Comparison of ENCODE assay signal across 9 mouse cellular contexts in genomic region chr14:55884166-55884565, GRCm38 (mm10). TPM values are rescaled to one million over a fixed set of nuclear protein-coding genes. Genes with fewer than 3 reads are reported as not detected.
DNase-seq lines count a peak whose midpoint lies in the region; ATAC-seq and TF ChIP-seq lines count a peak whose summit lies in the region.
"Had no signal": no experiment of that assay in that cellular context is flagged by ENCODE, and none has a peak within 500 bp of the region (broad histone marks: within the 10 kb centered on the region; RNA-seq: fewer than 3 reads in every experiment).

Gene Cbln3, minus strand, starts transcription at chr14:55884392.

- H3K4me1 ChIP-seq in forebrain, embryonic 16.5 days (replicated peaks; ENCODE audit: control insufficient read depth, insufficient read depth, low read length), result peaks cover 21% of the 10 kb centered on the region
- peaks cover 30% of the 10 kb centered on the region for H3K4me1 ChIP-seq in hindbrain, embryonic 13.5 days (replicated peaks)
- H3K4me1 ChIP-seq in liver, embryonic 11.5 days (replicated peaks; ENCODE audit: control insufficient read depth, insufficient read depth, low read length), result peaks cover 37% of the 10 kb centered on the region
- H3K4me1 ChIP-seq in midbrain, postnatal 0 days (ENCODE audit: insufficient read depth, low read length), result peaks cover 4% of the 10 kb centered on the region

- H3K9me3 ChIP-seq in forebrain, embryonic 16.5 days (ENCODE audit: control insufficient read depth, low read length), result no peaks in the 10 kb centered on the region
- H3K9me3 ChIP-seq in hindbrain, embryonic 13.5 days, result no peaks in the 10 kb centered on the region
- H3K9me3 ChIP-seq in liver, embryonic 11.5 days (ENCODE audit: control insufficient read depth, low read length), result no peaks in the 10 kb centered on the region
- no peaks in the 10 kb centered on the region for H3K9me3 ChIP-seq in midbrain, postnatal 0 days (ENCODE audit: low read length)

- peak within 1 kb of the TSS; percentile 89 for H3K27ac ChIP-seq in left cerebral cortex, adult 2 months
- H3K27ac ChIP-seq in forebrain, embryonic 16.5 days (ENCODE audit: low read length), result peak within 1 kb of the TSS; percentile 61
- peak within 1 kb of the TSS; percentile 83 for H3K27ac ChIP-seq in hindbrain, embryonic 13.5 days
- peak within 1 kb of the TSS; percentile 80 for H3K27ac ChIP-seq in liver, embryonic 11.5 days (ENCODE audit: low read depth, low read length)
- H3K27ac ChIP-seq in midbrain, postnatal 0 days (ENCODE audit: low read depth, low read length), result peak within 1 kb of the TSS; percentile 60

- H3K27me3 ChIP-seq in forebrain, embryonic 16.5 days (replicated peaks; ENCODE audit: control insufficient read depth, insufficient read depth, low read length), result no peaks in the 10 kb centered on the region
- H3K27me3 ChIP-seq in hindbrain, embryonic 13.5 days, result 0 out of 2 replicates have a peak, but pooled peaks cover 4% of the 10 kb centered on the region
- no peaks in the 10 kb centered on the region for H3K27me3 ChIP-seq in liver, embryonic 11.5 days (replicated peaks; ENCODE audit: control insufficient read depth, insufficient read depth, low read length)
- H3K27me3 ChIP-seq in midbrain, postnatal 0 days (ENCODE audit: insufficient read depth, low read length), result no peaks in the 10 kb centered on the region
- H3K27me3 ChIP-seq: Patski had no signal

- 26% methylated on average over 4 of the region's 4 CpGs for WGBS in forebrain, embryonic 16.5 days
- WGBS in hindbrain, embryonic 13.5 days, result 37% methylated on average over 4 of the region's 4 CpGs
- WGBS in liver, embryonic 11.5 days, result 40% methylated on average over 4 of the region's 4 CpGs
- 31% methylated on average over 4 of the region's 4 CpGs for WGBS in midbrain, postnatal 0 days

- peak; percentile 16 for ATAC-seq in forebrain, embryonic 16.5 days
- ATAC-seq in hindbrain, embryonic 13.5 days (ENCODE audit: low FRiP score), result peak; percentile 58
- ATAC-seq in liver, embryonic 11.5 days (replicated peaks; ENCODE audit: low FRiP score), result no peak
- peak; percentile 28 for ATAC-seq in midbrain, postnatal 0 days (ENCODE audit: low FRiP score)

- peak within 1 kb of the TSS; percentile 88 for H3K4me2 ChIP-seq in forebrain, embryonic 16.5 days (ENCODE audit: low read length)
- peak within 1 kb of the TSS; percentile 70 for H3K4me2 ChIP-seq in hindbrain, embryonic 13.5 days
- H3K4me2 ChIP-seq in liver, embryonic 11.5 days, result peak within 1 kb of the TSS; percentile 85
- H3K4me2 ChIP-seq in midbrain, postnatal 0 days (ENCODE audit: low read depth, low read length, poor library complexity, severe bottlenecking), result peak within 1 kb of the TSS; percentile 86

- TF ChIP-seq CTCF in left cerebral cortex, adult 2 months (IDR thresholded peaks at IDR 0.05), result no peak
- no peak for TF ChIP-seq CTCF in midbrain, postnatal 0 days (IDR thresholded peaks at IDR 0.05)

- no peak for DNase-seq in left cerebral cortex, adult 2 months (ENCODE audit: extremely low spot score in 1 of 2, low spot score in 2 of 2)
- no peak for DNase-seq in left cerebral cortex, postnatal 14 days (ENCODE audit: low spot score in 2 of 2)
- peak; percentile 99 for DNase-seq in brain, adult 2 months (ENCODE audit: low read depth, low spot score)
- DNase-seq in liver, embryonic 11.5 days (ENCODE audit: low spot score), result no peak
- DNase-seq in midbrain, postnatal 0 days (ENCODE audit: low spot score), result peak; percentile 76
- DNase-seq in layer of hippocampus, adult 8-10 months (ENCODE audit: low spot score in 2 of 2), result no peak

- peak within 1 kb of the TSS; percentile 91 for H3K4me3 ChIP-seq in left cerebral cortex, adult 2 months
- peak within 1 kb of the TSS; percentile 92 for H3K4me3 ChIP-seq in forebrain, embryonic 16.5 days (replicated peaks; ENCODE audit: low read length)
- H3K4me3 ChIP-seq in hindbrain, embryonic 13.5 days, result peak within 1 kb of the TSS; percentile 80
- peak within 1 kb of the TSS; percentile 70 for H3K4me3 ChIP-seq in liver, embryonic 11.5 days (ENCODE audit: low read depth, low read length)
- peak within 1 kb of the TSS; percentile 86 for H3K4me3 ChIP-seq in midbrain, postnatal 0 days (ENCODE audit: low read depth, low read length)

- peak within 1 kb of the TSS; percentile 90 for H3K9ac ChIP-seq in forebrain, embryonic 16.5 days (replicated peaks; ENCODE audit: low read depth, low read length)
- H3K9ac ChIP-seq in hindbrain, embryonic 13.5 days, result peak within 1 kb of the TSS; percentile 84
- peak within 1 kb of the TSS; percentile 77 for H3K9ac ChIP-seq in liver, embryonic 11.5 days (ENCODE audit: low read depth, low read length)
- H3K9ac ChIP-seq in midbrain, postnatal 0 days (replicated peaks; ENCODE audit: low read length, poor library complexity, severe bottlenecking), result peak within 1 kb of the TSS; percentile 80

- intact Hi-C loops in left cerebral cortex, adult 2 months (cut with DNase I), result no loop called here
- intact Hi-C loops in left cerebral cortex, postnatal 14 days (cut with DNase I), result no loop called here

- peaks cover 3% of the 10 kb centered on the region; the same call in 1 of the 2 replicates for H3K36me3 ChIP-seq in forebrain, embryonic 16.5 days (ENCODE audit: control insufficient read depth, insufficient read depth)
- H3K36me3 ChIP-seq in hindbrain, embryonic 13.5 days, result peaks cover 26% of the 10 kb centered on the region
- peaks cover 25% of the 10 kb centered on the region for H3K36me3 ChIP-seq in liver, embryonic 11.5 days (ENCODE audit: control insufficient read depth, insufficient read depth, low read length)
- peaks cover 16% of the 10 kb centered on the region for H3K36me3 ChIP-seq in midbrain, postnatal 0 days (ENCODE audit: insufficient read depth, low read length)

RNA-seq across cellular contexts. Expression of gene Cbln3, which starts in this region (rescaled TPM):
- total RNA-seq in left cerebral cortex, adult 2 months (2021), result under 1 TPM; 0.20 to 0.26 TPM
- 1 to 10 TPM in 1 of 2 experiments, under 1 TPM in 1; 0.23 to 1.1 TPM for total RNA-seq in left cerebral cortex, postnatal 14 days (2021)
- 0.14 and 0.21 TPM in 2 replicates for polyA plus RNA-seq in forebrain, embryonic 16.5 days (2015; fragmentation: Nextera tagmentation; extraction: Ambion mirVana)
- 0.14 and 0.27 TPM in 2 replicates for polyA plus RNA-seq in hindbrain, embryonic 13.5 days (2015; fragmentation: Nextera tagmentation; extraction: Ambion mirVana)
- polyA plus RNA-seq in liver, embryonic 11.5 days (2014; fragmentation: Nextera tagmentation; extraction: Ambion mirVana), result 0.47 and 0.60 TPM in 2 replicates
- total RNA-seq in midbrain, postnatal 0 days (2014; rRNA removed), result 0.66 and 1.8 TPM in 2 replicates
- 0.43 and 0.54 TPM in 2 replicates for polyA plus RNA-seq in midbrain, postnatal 0 days (2015; fragmentation: Nextera tagmentation; extraction: Ambion mirVana)
- under 1 TPM; 0.20 to 0.43 (median 0.33) TPM for total RNA-seq in layer of hippocampus, adult 8-10 months (2022)

Comparison
In these comparisons a context has a peak if more than half of its experiments do, and no peak if none do; other contexts are left out.
1. Peak in ATAC-seq, H3K4me3 ChIP-seq, H3K27ac ChIP-seq, H3K9ac ChIP-seq and H3K4me2 ChIP-seq in forebrain, embryonic 16.5 days; RNA of the gene not detected or under 1 TPM.
2. Peak in ATAC-seq, H3K4me3 ChIP-seq, H3K27ac ChIP-seq, H3K9ac ChIP-seq and H3K4me2 ChIP-seq in hindbrain, embryonic 13.5 days; RNA of the gene not detected or under 1 TPM.
3. DNase-seq: peak in brain, adult 2 months (single experiment) and midbrain, postnatal 0 days (single experiment); none in left cerebral cortex, adult 2 months (0 of 2), left cerebral cortex, postnatal 14 days (0 of 2), liver, embryonic 11.5 days (single experiment) and layer of hippocampus, adult 8-10 months (0 of 2).
4. Peak in every context shown above with its lines, with median percentiles within 50 percentile points of each other: H3K27ac ChIP-seq, H3K4me3 ChIP-seq, H3K4me2 ChIP-seq and H3K9ac ChIP-seq.